Mouse (Mus musculus): ENCODE results near the gene Gkap1. TPM values are rescaled to one million over a fixed set of nuclear protein-coding genes. Genes with fewer than 3 reads are reported as not detected.

Gkap1 gene
- polyA plus RNA-seq, 1 experiment from 2014 or later: 14.8 TPM

DNA sequence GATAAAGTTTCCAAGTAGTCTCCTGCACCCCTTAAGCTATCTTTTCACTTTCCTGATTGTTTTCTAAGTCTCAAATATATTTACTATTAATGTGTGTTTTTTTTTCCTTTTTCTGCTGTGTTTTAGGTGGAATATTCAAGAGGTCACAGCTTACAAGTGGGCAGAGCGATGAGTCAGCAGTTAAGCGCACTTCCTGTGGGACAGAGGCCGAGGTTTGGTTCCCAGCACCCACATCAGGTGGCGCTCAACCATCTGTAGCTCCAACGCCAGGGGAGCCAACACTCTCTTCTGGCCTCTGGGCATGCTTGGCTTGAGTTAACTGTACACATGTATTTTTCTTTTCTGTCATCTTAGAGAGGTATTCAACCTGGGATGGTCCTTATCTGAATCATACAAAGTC is 32.0 kb upstream of the Gkap1 start:
- Histone ChIP-seq H3K4me1 (replicated peaks; ENCODE audit: control insufficient read depth, insufficient read depth) (no peaks in the 10 kb centered on the region), H3K9me3 (ENCODE audit: control insufficient read depth, low read length) (no peaks in the 10 kb centered on the region), H3K4me2 (replicated peaks; ENCODE audit: low read depth) (no peak overlapping the region), H3K36me3 (ENCODE audit: control insufficient read depth, insufficient read depth, low read length) (no peaks in the 10 kb centered on the region), H3K4me3 (ENCODE audit: low read depth, low read length) (no peak overlapping the region), H3K27me3 (ENCODE audit: control insufficient read depth, insufficient read depth, low read length) (no peaks in the 10 kb centered on the region), H3K27ac (replicated peaks) (no peak overlapping the region), H3K9ac (ENCODE audit: low read length) (no peak overlapping the region)
- 93% methylated on average over 5 of the region's 5 CpGs for WGBS
- TF ChIP-seq EP300 (optimal IDR thresholded peaks at IDR 0.05) (no peak), CTCF (IDR thresholded peaks at IDR 0.05; ENCODE audit: low read depth) (no peak)
- DNase-seq (ENCODE audit: low spot score) (no peak), ATAC-seq (ENCODE audit: low FRiP score, low TSS enrichment) (no peak)

DNA sequence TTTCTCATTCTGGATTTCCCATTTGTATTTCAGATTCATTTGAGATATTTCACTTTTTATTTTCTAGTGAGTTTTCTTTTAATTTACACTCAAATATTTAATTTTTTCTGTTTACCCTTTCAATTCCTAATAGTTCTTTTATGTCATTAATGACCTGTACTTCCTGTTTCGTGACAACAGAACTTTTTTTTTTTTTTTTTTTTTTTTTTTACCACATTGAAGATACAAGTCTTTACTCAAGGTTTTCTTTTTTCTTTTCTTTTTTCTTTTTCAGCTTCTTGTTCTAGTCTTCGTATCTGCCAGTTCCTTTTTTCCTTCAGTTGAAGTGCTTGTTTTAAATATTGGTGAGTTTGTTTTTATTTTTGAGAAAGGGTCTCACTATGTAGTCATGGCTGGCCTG is 29.7 kb upstream of the Gkap1 start:
- Histone ChIP-seq H3K4me3 (ENCODE audit: low read depth, low read length) (no peak overlapping the region), H3K36me3 (ENCODE audit: control insufficient read depth, insufficient read depth, low read length) (no peaks in the 10 kb centered on the region), H3K9me3 (ENCODE audit: control insufficient read depth, low read length) (no peaks in the 10 kb centered on the region), H3K9ac (ENCODE audit: low read length) (no peak overlapping the region), H3K27me3 (ENCODE audit: control insufficient read depth, insufficient read depth, low read length) (no peaks in the 10 kb centered on the region), H3K27ac (replicated peaks) (no peak overlapping the region), H3K4me1 (replicated peaks; ENCODE audit: control insufficient read depth, insufficient read depth) (no peaks in the 10 kb centered on the region), H3K4me2 (replicated peaks; ENCODE audit: low read depth) (no peak overlapping the region)
- TF ChIP-seq CTCF (IDR thresholded peaks at IDR 0.05; ENCODE audit: low read depth) (no peak), EP300 (optimal IDR thresholded peaks at IDR 0.05) (no peak)
- no peak for DNase-seq (ENCODE audit: low spot score)
- WGBS: 87% methylated on average over 2 of the region's 2 CpGs
- no peak for ATAC-seq (ENCODE audit: low FRiP score, low TSS enrichment)

DNA sequence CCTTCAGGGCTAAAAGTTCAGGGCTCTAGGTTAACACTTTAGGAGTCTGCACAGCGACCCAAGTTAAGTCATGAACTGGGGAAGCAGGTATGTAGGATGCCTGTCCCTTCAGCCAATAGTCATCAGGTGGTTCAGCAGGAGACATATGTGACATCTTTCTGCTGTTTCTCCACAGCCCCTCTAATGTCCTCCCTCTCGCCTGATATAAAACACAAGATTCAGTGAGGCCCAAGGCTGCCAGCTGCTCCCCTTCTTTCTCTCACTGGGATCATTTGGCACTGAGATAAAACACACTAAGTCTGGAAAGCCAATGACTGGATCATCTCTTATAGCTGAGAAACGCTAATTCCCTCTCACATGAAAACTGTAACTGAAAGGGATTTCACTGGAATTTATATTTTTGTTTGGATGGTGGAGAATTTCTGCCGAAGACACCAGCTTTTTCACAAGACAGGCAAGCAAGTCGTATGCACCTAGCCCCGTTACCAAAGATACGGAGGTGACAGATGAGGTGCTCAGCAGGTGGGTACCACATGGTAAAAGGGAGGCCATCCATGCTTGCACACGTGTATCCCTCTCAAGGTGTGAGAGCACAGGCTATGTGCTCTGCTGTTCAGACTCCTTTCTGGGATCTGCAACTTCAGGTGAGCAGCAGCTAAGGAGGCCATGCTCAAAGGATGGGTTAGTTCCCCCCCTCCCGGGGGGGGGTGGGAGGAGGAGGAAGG is 27.1 kb upstream of the Gkap1 start:
- DNase-seq (ENCODE audit: low spot score) (no peak), ATAC-seq (ENCODE audit: low FRiP score, low TSS enrichment) (no peak)
- TF ChIP-seq EP300 (optimal IDR thresholded peaks at IDR 0.05): no peak
- no peak for TF ChIP-seq CTCF (IDR thresholded peaks at IDR 0.05; ENCODE audit: low read depth)
- 66% methylated on average over 9 of the region's 9 CpGs for WGBS
- H3K27me3 ChIP-seq (ENCODE audit: control insufficient read depth, insufficient read depth, low read length): no peaks in the 10 kb centered on the region
- H3K4me3 ChIP-seq (ENCODE audit: low read depth, low read length): no peak overlapping the region
- no peak overlapping the region for H3K27ac ChIP-seq (replicated peaks)
- no peaks in the 10 kb centered on the region for H3K9me3 ChIP-seq (ENCODE audit: control insufficient read depth, low read length)
- no peak overlapping the region for H3K9ac ChIP-seq (ENCODE audit: low read length)
- no peaks in the 10 kb centered on the region for H3K36me3 ChIP-seq (ENCODE audit: control insufficient read depth, insufficient read depth, low read length)
- H3K4me2 ChIP-seq (replicated peaks; ENCODE audit: low read depth): no peak overlapping the region
- no peaks in the 10 kb centered on the region for H3K4me1 ChIP-seq (replicated peaks; ENCODE audit: control insufficient read depth, insufficient read depth)

DNA sequence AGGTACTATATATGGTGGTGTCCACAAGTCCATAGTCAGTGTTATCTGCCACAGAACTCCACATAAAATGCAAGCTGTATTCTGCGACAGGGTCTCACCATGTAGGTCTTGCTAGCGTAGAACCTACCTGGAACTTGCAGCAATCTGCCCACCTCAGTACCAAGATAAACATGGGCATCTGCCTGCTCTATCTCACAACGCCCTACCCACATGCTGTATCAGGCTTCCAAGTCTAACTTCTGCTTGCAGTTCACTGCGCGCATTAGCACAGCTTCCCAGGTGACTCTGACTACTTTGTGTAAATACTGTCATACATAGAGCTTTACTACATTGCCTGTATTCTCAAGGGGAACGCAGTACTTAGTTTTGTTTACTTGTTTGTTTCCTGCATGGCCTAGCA is 26.5 kb upstream of the Gkap1 start:
- DNase-seq (ENCODE audit: low spot score) (no peak), ATAC-seq (ENCODE audit: low FRiP score, low TSS enrichment) (no peak)
- H3K9ac ChIP-seq (ENCODE audit: low read length): no peak overlapping the region
- H3K9me3 ChIP-seq (ENCODE audit: control insufficient read depth, low read length): no peaks in the 10 kb centered on the region
- 73% methylated on average over 6 of the region's 6 CpGs for WGBS
- H3K36me3 ChIP-seq (ENCODE audit: control insufficient read depth, insufficient read depth, low read length): no peaks in the 10 kb centered on the region
- H3K4me1 ChIP-seq (replicated peaks; ENCODE audit: control insufficient read depth, insufficient read depth): no peaks in the 10 kb centered on the region
- no peaks in the 10 kb centered on the region for H3K27me3 ChIP-seq (ENCODE audit: control insufficient read depth, insufficient read depth, low read length)
- no peak overlapping the region for H3K4me2 ChIP-seq (replicated peaks; ENCODE audit: low read depth)
- TF ChIP-seq EP300 (optimal IDR thresholded peaks at IDR 0.05) (no peak), CTCF (IDR thresholded peaks at IDR 0.05; ENCODE audit: low read depth) (no peak)
- no peak overlapping the region for H3K4me3 ChIP-seq (ENCODE audit: low read depth, low read length)
- H3K27ac ChIP-seq (replicated peaks): no peak overlapping the region

DNA sequence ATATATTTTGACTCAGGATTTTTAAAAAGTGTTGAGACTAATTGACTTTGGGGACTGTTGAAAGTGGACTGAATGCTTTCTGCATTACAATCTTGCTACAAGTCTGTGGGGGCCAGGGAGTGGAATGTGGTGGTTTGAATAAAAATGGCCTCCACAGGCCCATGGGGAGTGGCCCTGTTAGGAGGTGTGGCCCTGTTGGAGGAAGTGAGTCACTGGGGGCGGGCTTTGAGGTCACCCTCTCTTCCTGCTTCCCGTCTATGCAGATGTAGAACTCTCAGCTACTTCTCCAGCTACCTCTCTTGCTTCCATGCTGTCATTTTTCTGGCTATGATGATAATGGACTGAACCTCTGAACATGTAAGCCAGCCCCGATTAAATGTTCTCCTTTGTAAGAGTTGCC is 23.3 kb upstream of the Gkap1 start:
- H3K9ac ChIP-seq (ENCODE audit: low read length): no peak overlapping the region
- H3K27ac ChIP-seq (replicated peaks): no peak overlapping the region
- H3K36me3 ChIP-seq (ENCODE audit: control insufficient read depth, insufficient read depth, low read length): no peaks in the 10 kb centered on the region
- DNase-seq (ENCODE audit: low spot score): no peak
- no peak overlapping the region for H3K4me3 ChIP-seq (ENCODE audit: low read depth, low read length)
- no peaks in the 10 kb centered on the region for H3K27me3 ChIP-seq (ENCODE audit: control insufficient read depth, insufficient read depth, low read length)
- no peak for ATAC-seq (ENCODE audit: low FRiP score, low TSS enrichment)
- 87% methylated on average over 3 of the region's 3 CpGs for WGBS
- TF ChIP-seq CTCF (IDR thresholded peaks at IDR 0.05; ENCODE audit: low read depth) (no peak), EP300 (optimal IDR thresholded peaks at IDR 0.05) (no peak)
- no peaks in the 10 kb centered on the region for H3K4me1 ChIP-seq (replicated peaks; ENCODE audit: control insufficient read depth, insufficient read depth)
- H3K9me3 ChIP-seq (ENCODE audit: control insufficient read depth, low read length): no peaks in the 10 kb centered on the region
- no peak overlapping the region for H3K4me2 ChIP-seq (replicated peaks; ENCODE audit: low read depth)

DNA sequence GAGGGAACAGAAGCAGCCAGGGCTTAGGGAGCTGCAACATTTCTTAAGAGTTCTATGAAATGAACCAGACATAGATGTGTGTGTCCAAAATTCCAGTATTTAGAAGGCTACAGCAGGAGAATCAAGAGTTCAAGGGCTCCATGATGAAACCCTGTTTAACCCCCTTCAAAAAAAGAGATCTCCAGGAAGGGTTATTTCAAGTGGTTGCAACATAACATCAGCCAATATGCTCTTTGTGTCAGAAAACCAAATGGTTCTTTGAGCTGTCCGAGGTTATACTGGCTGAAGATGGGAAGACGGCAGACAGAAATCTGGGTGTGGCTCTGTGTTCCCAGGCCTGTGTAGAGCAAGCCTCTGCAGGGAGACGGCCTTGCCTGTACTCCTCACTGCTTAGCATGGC is 20.1 kb upstream of the Gkap1 start:
- WGBS: 37% methylated on average over 3 of the region's 3 CpGs
- TF ChIP-seq EP300 (optimal IDR thresholded peaks at IDR 0.05) (no peak), CTCF (IDR thresholded peaks at IDR 0.05; ENCODE audit: low read depth) (no peak)
- no peaks in the 10 kb centered on the region for H3K36me3 ChIP-seq (ENCODE audit: control insufficient read depth, insufficient read depth, low read length)
- ATAC-seq (ENCODE audit: low FRiP score, low TSS enrichment) (no peak), DNase-seq (ENCODE audit: low spot score) (no peak)
- H3K4me2 ChIP-seq (replicated peaks; ENCODE audit: low read depth): no peak overlapping the region
- H3K4me3 ChIP-seq (ENCODE audit: low read depth, low read length): no peak overlapping the region
- no peak overlapping the region for H3K9ac ChIP-seq (ENCODE audit: low read length)
- H3K9me3 ChIP-seq (ENCODE audit: control insufficient read depth, low read length): no peaks in the 10 kb centered on the region
- H3K27ac ChIP-seq (replicated peaks): no peak overlapping the region
- no peaks in the 10 kb centered on the region for H3K4me1 ChIP-seq (replicated peaks; ENCODE audit: control insufficient read depth, insufficient read depth)
- no peaks in the 10 kb centered on the region for H3K27me3 ChIP-seq (ENCODE audit: control insufficient read depth, insufficient read depth, low read length)
